Mouse (Mus musculus) heart, embryonic 13.5 days (tissue): Measurements from ENCODE around the gene Pde8b. TPM values are rescaled to one million over a fixed set of nuclear protein-coding genes. Genes with fewer than 3 reads are reported as not detected.

Experiments
- ATAC-seq: fragments of 200-750 bp; cut with Nextera tagmentation; 2 replicates; pipeline ENCODE4 v1.8.0; 2017; ENCODE audit warnings: moderate TSS enrichment; ENCODE audit not compliant: insufficient number of reproducible peaks, low FRiP score, low TSS enrichment; ENCODE audit errors: extremely low read depth
- H3K27ac ChIP-seq: fragments of 300-500 bp; sonication (generic); replicated peaks from 2 replicates; pipeline ENCODE4 v1.5.1; 2015; ENCODE audit warnings: moderate library complexity, mild to moderate bottlenecking, inconsistent platforms
- H3K27me3 ChIP-seq: fragments of 300-500 bp; sonication (generic); replicated peaks from 2 replicates; pipeline ENCODE4 v1.6.1; 2015; ENCODE audit warnings: mild to moderate bottlenecking, inconsistent platforms
- H3K36me3 ChIP-seq: fragments of 300-500 bp; sonication (generic); 2 replicates; pipeline ENCODE4 v1.6.1; 2015; ENCODE audit warnings: mild to moderate bottlenecking, inconsistent platforms
- H3K4me1 ChIP-seq: fragments of 300-500 bp; sonication (generic); 2 replicates; pipeline ENCODE4 v1.6.1; 2015; ENCODE audit warnings: inconsistent platforms
- H3K4me2 ChIP-seq: fragments of 300-500 bp; sonication (generic); 2 replicates; pipeline ENCODE4 v1.6.1; 2015; ENCODE audit warnings: inconsistent platforms, mild to moderate bottlenecking, moderate library complexity
- H3K4me3 ChIP-seq: fragments of 300-500 bp; sonication (generic); 2 replicates; pipeline ENCODE4 v1.5.1; 2015; ENCODE audit warnings: moderate library complexity, mild to moderate bottlenecking, inconsistent platforms
- H3K9ac ChIP-seq: fragments of 300-500 bp; sonication (generic); 2 replicates; pipeline ENCODE4 v1.6.1; 2015; ENCODE audit warnings: inconsistent platforms, mild to moderate bottlenecking, moderate library complexity
- H3K9me3 ChIP-seq: fragments of 300-500 bp; sonication (generic); 2 replicates; pipeline ENCODE4 v1.6.1; 2016; ENCODE audit warnings: inconsistent platforms
- WGBS: fragments of 180-500 bp; shearing (Covaris S2); methylation state at CpG from one replicate; pipeline ENCODE4 v1.1.7; 2015; ENCODE audit warnings: mixed read lengths; 5-methylcytosine and 5-hydroxymethylcytosine counted together
- polyA plus RNA-seq: library from polyadenylated mRNA; unstranded; fragments of >200 nt; fragmentation: Nextera tagmentation; extraction: Ambion mirVana; gene quantifications from 2 replicates; pipeline ENCODE4 v1.2.1, GENCODE M21; 2015

The Pde8b gene
- 0.55 and 0.79 TPM in 2 replicates for polyA plus RNA-seq

DNA sequence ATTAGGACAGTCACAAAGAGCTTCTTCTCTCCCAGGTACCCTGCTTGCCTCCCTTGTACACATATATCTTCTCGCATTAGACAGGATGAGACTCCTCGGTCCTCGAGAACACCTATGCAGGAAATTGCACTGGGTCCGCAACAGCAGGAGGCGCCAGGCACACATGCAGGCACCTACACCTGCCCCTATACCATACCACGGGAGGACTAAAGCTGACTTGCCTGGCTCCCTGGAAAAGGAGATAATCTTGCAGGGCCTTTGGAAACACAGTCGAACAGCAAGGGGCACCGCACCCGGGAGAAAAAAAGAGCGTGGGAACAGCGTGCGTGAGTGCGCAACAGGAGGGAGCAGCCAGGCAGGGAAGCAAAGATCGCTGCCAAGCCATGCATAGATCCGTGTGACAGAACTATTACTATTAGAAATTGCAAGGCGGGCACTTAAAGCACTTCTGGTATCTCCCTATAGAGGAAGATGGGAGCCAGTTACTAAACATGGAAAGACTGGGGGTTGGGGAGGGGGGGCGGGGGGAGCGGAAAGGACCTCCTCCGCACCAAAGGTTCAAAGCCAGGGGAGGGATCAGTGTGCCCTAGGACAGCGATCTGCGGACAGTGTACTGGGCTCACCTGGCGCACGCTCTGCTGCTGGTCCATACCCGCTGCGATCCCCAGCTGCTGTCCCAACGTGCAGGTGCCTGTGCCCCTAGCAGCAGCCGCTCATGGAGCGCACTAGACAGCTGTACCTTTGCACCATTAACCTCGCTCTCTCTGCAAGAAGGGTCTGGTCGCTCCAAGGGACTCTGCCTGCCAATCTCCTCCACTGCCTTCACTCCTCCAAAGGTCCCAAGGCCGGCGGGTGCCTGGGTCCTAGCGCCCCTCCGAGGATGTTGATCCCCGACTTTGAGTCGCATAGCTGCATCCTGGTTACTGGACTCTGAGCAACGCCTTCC is at the start of gene Pde8b:
TSS of gene Pde8b (minus strand) at position 826 of the 946 bp plus-strand sequence.
- no peaks in the 10 kb centered on the region for H3K36me3 ChIP-seq
- H3K9ac ChIP-seq, result peak within 1 kb of the TSS; percentile 40; the same call in 1 of the 2 replicates
- H3K27ac ChIP-seq, result no peak within 1 kb of the TSS
- H3K4me3 ChIP-seq, result peak within 1 kb of the TSS; percentile 45
- ATAC-seq, result no peak
- peaks cover 66% of the 10 kb centered on the region for H3K27me3 ChIP-seq
- peaks cover 9% of the 10 kb centered on the region for H3K4me1 ChIP-seq
- H3K9me3 ChIP-seq, result no peaks in the 10 kb centered on the region
- H3K4me2 ChIP-seq, result peak within 1 kb of the TSS; percentile 73
- WGBS, result 4% methylated on average over 37 of the region's 37 CpGs

DNA sequence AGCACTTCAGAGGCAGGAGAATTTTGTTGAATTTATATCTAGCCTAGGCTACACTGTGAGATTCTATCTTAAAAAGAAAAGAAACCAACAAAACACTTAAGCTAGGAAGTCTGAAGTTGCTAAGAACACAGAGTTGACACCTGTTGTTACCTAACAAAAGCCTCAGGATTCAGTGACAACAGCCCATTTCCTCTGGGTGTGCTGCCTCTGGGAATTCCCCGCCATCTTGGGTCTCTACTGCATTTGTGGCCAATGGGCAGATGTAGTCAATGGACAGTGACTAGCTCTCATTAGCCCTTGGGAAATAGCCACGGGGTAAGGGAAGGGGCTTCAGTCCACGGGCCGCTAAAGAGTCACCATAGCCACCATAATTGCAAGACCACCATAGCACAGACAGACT is 41.8 kb upstream of the Pde8b start:
- H3K4me3 ChIP-seq, result no peak overlapping the region
- WGBS, result 70% methylated on average over 4 of the region's 4 CpGs
- H3K4me1 ChIP-seq, result no peaks in the 10 kb centered on the region
- H3K27ac ChIP-seq, result no peak overlapping the region
- H3K36me3 ChIP-seq, result no peaks in the 10 kb centered on the region
- no peak overlapping the region for H3K4me2 ChIP-seq
- H3K9ac ChIP-seq, result no peak overlapping the region
- no peaks in the 10 kb centered on the region for H3K9me3 ChIP-seq
- no peaks in the 10 kb centered on the region for H3K27me3 ChIP-seq
- ATAC-seq, result no peak

DNA sequence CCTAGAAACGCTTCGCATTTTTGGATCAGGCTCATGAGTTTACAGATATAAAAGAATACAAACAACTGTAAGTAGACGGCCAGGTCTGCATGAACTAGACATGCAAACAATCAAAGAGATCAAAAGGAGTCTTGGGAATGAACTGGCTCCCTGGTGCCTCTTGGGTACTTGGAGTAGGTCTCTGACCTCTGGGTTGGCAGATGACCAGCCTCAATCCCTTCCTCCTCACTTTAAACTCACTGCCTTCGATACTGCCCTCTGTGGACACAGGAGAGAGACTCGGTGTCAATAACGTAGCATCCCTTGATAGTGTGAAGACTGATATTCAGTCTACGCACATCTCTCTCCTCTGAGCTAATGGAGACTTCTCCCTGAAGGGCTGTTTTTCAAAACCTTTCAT is 37.9 kb upstream of the Pde8b start:
- Histone ChIP-seq H3K27me3 (no peaks in the 10 kb centered on the region), H3K4me3 (no peak overlapping the region), H3K9ac (no peak overlapping the region), H3K36me3 (no peaks in the 10 kb centered on the region), H3K27ac (no peak overlapping the region), H3K9me3 (no peaks in the 10 kb centered on the region), H3K4me1 (no peaks in the 10 kb centered on the region), H3K4me2 (no peak overlapping the region)
- WGBS, result 70% methylated on average over 7 of the region's 7 CpGs
- ATAC-seq, result no peak

DNA sequence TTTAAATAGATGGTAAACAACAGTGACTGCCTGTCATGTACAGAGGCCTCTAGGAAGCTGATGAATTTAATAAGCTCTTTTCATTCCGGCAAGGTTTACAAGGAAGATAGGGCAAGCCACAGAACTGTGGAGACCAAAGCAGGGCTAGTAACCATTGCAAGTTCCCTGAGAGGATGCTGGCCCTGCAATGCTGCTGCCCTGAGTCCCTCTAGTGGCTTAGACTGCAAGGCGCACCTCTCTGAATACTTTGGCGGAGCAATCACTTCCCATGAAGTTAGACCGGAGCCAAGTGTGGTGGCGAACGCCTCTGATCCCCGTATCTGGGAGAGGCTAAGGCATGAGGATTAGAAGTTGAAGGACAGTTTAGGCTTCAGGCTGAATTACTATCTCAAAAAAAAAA is 36.9 kb upstream of the Pde8b start:
- Histone ChIP-seq H3K9ac (no peak overlapping the region), H3K4me3 (no peak overlapping the region), H3K27me3 (no peaks in the 10 kb centered on the region), H3K4me2 (0 out of 2 replicates have a peak overlapping the region, but pooled peaks have one; percentile 13), H3K36me3 (no peaks in the 10 kb centered on the region), H3K27ac (no peak overlapping the region), H3K4me1 (no peaks in the 10 kb centered on the region), H3K9me3 (no peaks in the 10 kb centered on the region)
- no peak for ATAC-seq
- 4% methylated on average over 7 of the region's 7 CpGs for WGBS

DNA sequence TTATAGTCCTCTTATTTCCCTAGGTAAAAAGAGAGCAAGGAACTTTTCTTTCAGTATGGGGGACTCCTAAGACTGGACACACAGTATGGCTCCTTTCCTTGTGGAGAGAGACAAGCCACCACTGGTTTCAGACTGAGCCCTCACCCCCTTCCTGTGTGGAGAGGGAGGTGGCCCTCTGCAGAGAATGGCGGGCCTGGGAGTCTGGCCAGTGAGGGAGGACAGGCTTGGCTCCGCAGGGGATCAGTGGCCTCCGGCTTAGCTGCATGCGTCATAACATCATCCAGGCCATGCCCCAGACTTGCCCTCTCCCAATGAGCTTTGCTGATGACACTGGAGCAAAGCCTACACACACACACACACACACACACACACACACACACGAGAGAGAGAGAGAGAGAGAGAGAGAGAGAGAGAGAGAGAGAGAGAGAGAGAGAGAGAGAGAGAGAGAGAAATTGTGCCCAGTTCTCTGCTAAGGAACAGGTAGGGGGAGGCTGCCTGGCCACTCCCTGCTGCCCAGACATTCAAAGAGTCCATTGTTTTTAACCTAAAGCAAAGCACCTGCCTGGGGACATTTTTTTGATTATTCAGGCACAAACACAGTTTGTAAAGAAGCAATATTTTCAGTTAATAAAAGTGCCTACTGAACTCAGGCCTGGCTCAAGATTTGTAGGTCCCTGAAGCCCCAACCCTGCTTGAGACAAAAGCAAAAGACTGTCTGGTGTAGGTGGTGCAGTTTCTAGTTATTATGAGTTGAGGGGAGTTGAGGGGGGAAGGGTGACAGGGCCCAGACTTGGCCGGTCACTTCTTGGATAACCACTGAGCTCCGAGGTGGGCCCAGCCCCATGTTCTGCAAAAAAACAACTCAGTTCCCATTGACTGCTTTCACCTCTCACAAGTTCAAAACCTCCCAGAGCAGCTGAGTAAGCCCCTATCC is 31.9 kb upstream of the Pde8b start:
- no peak for ATAC-seq
- H3K4me2 ChIP-seq, result no peak overlapping the region
- H3K4me3 ChIP-seq, result no peak overlapping the region
- no peaks in the 10 kb centered on the region for H3K9me3 ChIP-seq
- H3K27me3 ChIP-seq, result no peaks in the 10 kb centered on the region
- no peaks in the 10 kb centered on the region for H3K4me1 ChIP-seq
- no peak overlapping the region for H3K9ac ChIP-seq
- no peaks in the 10 kb centered on the region for H3K36me3 ChIP-seq
- 43% methylated on average over 6 of the region's 7 CpGs for WGBS
- H3K27ac ChIP-seq, result no peak overlapping the region

DNA sequence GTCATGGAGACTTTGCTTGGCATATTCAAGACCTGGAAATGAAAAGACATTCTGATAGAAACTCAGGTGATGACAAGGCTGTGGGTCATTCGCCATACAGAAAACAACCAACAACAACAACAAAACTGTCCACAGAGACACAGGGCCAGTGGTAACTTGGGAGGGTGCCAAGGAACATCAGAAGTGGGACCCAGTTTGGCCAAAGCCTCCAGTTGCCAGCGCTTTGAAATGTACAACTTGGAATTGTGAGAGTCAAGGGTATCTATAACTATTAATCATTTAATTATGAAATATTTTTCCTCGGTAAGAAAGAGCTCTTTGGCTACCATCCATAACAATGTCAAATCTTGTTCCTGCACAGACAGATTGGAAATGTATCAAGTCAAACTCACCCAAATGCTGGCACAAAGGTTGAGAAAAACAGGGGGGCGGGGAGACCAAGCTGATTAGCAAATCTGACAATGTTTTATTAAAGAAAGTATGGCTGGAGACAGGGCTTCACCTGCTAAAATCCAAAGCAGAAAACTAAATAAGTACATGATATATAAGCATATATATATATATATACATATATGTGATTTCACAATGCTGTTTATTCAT is 28.4 kb upstream of the Pde8b start:
- no peak overlapping the region for H3K9ac ChIP-seq
- H3K4me1 ChIP-seq, result no peaks in the 10 kb centered on the region
- H3K27ac ChIP-seq, result no peak overlapping the region
- 72% methylated on average over 4 of the region's 4 CpGs for WGBS
- H3K9me3 ChIP-seq, result no peaks in the 10 kb centered on the region
- ATAC-seq, result no peak
- H3K4me2 ChIP-seq, result no peak overlapping the region
- H3K36me3 ChIP-seq, result no peaks in the 10 kb centered on the region
- H3K27me3 ChIP-seq, result no peaks in the 10 kb centered on the region
- no peak overlapping the region for H3K4me3 ChIP-seq

DNA sequence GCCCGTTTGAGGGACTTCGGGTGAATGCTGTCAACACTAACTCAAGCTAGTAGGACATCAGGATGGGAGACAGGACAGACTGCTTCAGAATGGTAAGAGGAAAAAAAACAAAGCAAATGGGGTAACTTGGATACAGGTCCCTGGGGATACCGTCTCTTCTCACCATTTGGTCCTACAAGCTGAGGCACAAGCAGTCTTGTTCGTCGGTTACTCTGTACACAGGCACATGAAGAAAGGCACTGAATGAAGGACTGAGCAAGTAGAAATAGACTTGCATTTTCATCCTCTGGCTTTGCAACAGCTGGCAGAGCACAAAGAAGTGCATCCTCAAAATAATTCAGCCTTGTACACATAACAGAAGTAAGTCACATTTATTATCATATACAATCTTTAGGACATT is 14.6 kb upstream of the Pde8b start:
- Histone ChIP-seq H3K9me3 (no peaks in the 10 kb centered on the region), H3K4me3 (no peak overlapping the region), H3K36me3 (no peaks in the 10 kb centered on the region), H3K4me1 (peaks cover 16% of the 10 kb centered on the region), H3K27me3 (no peaks in the 10 kb centered on the region; the same call in 1 of the 2 replicates), H3K27ac (no peak overlapping the region), H3K4me2 (no peak overlapping the region), H3K9ac (no peak overlapping the region)
- 55% methylated on average over 5 of the region's 5 CpGs for WGBS
- ATAC-seq, result no peak

DNA sequence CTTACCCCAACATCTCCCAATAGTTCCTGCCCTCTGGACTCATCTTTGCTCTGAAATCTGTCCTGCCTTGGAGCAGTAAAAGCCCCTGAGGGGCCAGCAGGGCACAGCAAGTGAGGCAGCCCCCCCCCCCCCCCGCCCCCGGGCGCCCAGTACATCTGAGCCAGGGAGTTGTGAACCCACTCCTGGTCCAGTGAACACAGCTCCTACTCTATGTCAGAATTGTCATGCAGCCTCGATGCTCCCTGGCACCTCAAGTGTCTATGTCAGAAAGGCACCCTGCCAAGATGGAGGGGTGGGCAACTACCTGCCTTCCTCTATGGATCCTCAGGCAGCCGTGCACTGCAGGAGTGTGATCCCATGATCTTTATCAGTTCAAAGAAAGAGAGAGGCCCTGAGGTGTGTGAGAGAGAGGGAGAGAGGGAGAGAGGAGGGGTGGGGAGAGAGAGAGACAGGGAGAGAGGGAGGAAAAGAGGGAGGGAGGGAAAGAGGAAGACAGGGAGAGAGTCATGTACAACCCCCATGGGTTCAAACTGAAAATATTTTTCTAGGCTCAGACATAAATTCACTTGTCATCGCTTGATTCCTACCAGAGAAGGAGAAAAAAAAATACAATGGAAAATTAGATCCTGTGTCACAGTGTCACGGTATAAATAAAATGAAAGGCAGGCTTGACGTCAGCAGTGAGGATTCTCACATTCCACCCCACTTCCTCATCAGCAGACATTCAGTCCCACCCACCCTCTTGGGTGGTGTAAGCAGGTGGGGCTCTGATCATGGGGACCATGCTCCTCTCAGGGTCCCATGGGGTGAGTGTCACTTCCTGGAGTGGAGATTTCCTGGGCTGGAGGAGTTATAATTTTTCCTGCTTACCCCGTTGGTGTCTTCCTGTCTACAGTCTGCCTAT is 11.0 kb upstream of the Pde8b start:
- no peaks in the 10 kb centered on the region; the same call in 1 of the 2 replicates for H3K27me3 ChIP-seq
- no peak overlapping the region for H3K9ac ChIP-seq
- ATAC-seq, result no peak
- no peak overlapping the region for H3K4me3 ChIP-seq
- no peak overlapping the region for H3K27ac ChIP-seq
- H3K9me3 ChIP-seq, result no peaks in the 10 kb centered on the region
- 54% methylated on average over 9 of the region's 9 CpGs for WGBS
- H3K4me1 ChIP-seq, result peaks cover 16% of the 10 kb centered on the region
- H3K4me2 ChIP-seq, result no peak overlapping the region
- no peaks in the 10 kb centered on the region for H3K36me3 ChIP-seq

DNA sequence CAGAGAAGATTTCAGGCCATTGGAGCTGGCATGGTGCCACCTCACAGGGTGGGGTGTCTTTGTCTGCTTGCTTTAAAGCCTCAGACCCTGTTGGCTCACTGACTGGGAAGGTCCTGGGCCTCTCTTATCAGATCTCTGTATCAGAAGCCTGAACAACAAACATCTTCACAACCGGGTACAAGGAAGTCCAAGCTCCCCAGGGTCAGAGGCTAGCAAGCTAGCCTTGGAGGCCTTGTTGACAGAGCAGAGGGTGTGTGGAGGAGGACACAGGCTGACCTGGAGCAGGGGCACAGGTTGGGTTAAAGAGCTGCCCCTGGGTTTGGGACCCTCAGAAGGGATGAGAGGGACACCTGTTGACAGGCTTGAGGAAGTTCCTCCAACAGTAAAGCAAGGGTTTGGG is 10.3 kb upstream of the Pde8b start:
- no peaks in the 10 kb centered on the region; the same call in 1 of the 2 replicates for H3K27me3 ChIP-seq
- no peak for ATAC-seq
- H3K4me1 ChIP-seq, result peaks cover 16% of the 10 kb centered on the region
- H3K9ac ChIP-seq, result no peak overlapping the region
- H3K4me2 ChIP-seq, result no peak overlapping the region
- 13% methylated on average over 1 of the region's 1 CpGs for WGBS
- no peak overlapping the region for H3K4me3 ChIP-seq
- no peak overlapping the region for H3K27ac ChIP-seq
- H3K36me3 ChIP-seq, result no peaks in the 10 kb centered on the region
- no peaks in the 10 kb centered on the region for H3K9me3 ChIP-seq

DNA sequence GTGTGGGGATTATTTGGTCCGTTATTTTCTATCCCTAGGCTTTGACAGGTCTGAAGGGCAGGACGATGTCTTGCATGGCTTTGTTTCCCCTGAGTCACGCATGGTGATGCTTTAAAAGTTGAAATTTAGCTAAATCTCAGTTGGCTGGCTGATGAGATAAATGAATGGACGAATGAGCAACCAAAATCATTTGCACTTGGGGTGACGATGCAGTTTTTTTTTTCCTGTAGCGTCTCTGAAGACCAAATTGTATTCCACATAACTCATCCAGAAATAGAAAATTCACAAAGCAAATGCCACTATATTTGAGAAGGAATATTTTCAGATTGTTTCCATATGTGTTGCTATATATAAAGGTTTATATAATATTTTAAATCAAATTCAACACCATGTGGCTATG is 6.9 kb upstream of the Pde8b start:
- Histone ChIP-seq H3K27ac (no peak overlapping the region), H3K36me3 (no peaks in the 10 kb centered on the region), H3K27me3 (peaks cover 6% of the 10 kb centered on the region), H3K4me2 (no peak overlapping the region), H3K9ac (no peak overlapping the region), H3K4me1 (peaks cover 16% of the 10 kb centered on the region), H3K4me3 (no peak overlapping the region), H3K9me3 (no peaks in the 10 kb centered on the region)
- no peak for ATAC-seq
- WGBS, result 80% methylated on average over 6 of the region's 6 CpGs
